Mouse (Mus musculus) cerebellum, adult 2 months (tissue): ENCODE data around the gene Cdk2ap1. TPM values are rescaled to one million over a fixed set of nuclear protein-coding genes. Genes with fewer than 3 reads are reported as not detected.

Source experiments
- DNase-seq, 2 experiments: peaks; one replicate each; pipeline ENCODE4 v3.0.0; 2021
- H3K27ac ChIP-seq: fragments of 200-500 bp; 2 replicates; pipeline ENCODE4 v1.5.1; 2012; ENCODE audit warnings: low read length, control low read depth, inconsistent platforms; ENCODE audit not compliant: insufficient read depth
- H3K27me3 ChIP-seq: fragments of 200-500 bp; 2 replicates; pipeline ENCODE4 v1.6.1; 2012; ENCODE audit warnings: inconsistent platforms, mild to moderate bottlenecking, low read length, moderate library complexity; ENCODE audit not compliant: control insufficient read depth, insufficient read depth
- H3K4me1 ChIP-seq: fragments of 200-500 bp; 2 replicates; pipeline ENCODE4 v1.6.1; 2011; ENCODE audit warnings: low read length; ENCODE audit not compliant: control insufficient read depth, insufficient read depth
- H3K4me3 ChIP-seq: fragments of 200-500 bp; replicated peaks from 2 replicates; pipeline ENCODE3; 2011; ENCODE audit warnings: mild to moderate bottlenecking, low read depth, low read length, control low read depth; ENCODE audit not compliant: insufficient read depth
- CTCF ChIP-seq: fragments of 200-500 bp; IDR thresholded peaks from 2 replicates; pipeline ENCODE4 v1.5.1; 2011; ENCODE audit warnings: low read depth, mild to moderate bottlenecking, control low read depth, low read length, moderate library complexity, borderline replicate concordance; ENCODE audit not compliant: insufficient read depth
- POLR2A ChIP-seq: fragments of 200-500 bp; IDR thresholded peaks from 2 replicates; pipeline ENCODE4 v1.6.1; 2011; ENCODE audit warnings: low read length, control low read depth, borderline replicate concordance; ENCODE audit not compliant: insufficient read depth
- WGBS: fragments of 180-500 bp; shearing (Covaris S2); methylation state at CpG from one replicate; pipeline ENCODE4 v1.1.7; 2018; 5-methylcytosine and 5-hydroxymethylcytosine counted together
- polyA plus RNA-seq: library from polyadenylated mRNA; depleted of rRNA; stranded (reverse); fragments of >200 nt; gene quantifications from 2 replicates; pipeline ENCODE4 v1.2.3, GENCODE M21; 2012

The Cdk2ap1 gene
- polyA plus RNA-seq, 1 experiment = 279 TPM

GRCm38 (mm10) chr5:124374298-124374697, 11.4 kb upstream of the Cdk2ap1 start:
- Histone ChIP-seq H3K4me3 (no peak overlapping the region), H3K4me1 (no peaks in the 10 kb centered on the region), H3K27ac (no peak overlapping the region), H3K27me3 (no peaks in the 10 kb centered on the region; the same call in 1 of the 2 replicates)
- no peak for TF ChIP-seq CTCF
- no peak for TF ChIP-seq POLR2A
- WGBS = 95% methylated on average over 7 of the region's 7 CpGs
- DNase-seq = no peak

- Histone ChIP-seq H3K27ac (no peak overlapping the region), H3K4me1 (no peaks in the 10 kb centered on the region), H3K4me3 (no peak overlapping the region), H3K27me3 (no peaks in the 10 kb centered on the region)
- WGBS = 61% methylated on average over 3 of the region's 3 CpGs
- DNase-seq = no peak
- TF ChIP-seq POLR2A (no peak), CTCF (no peak)
Observed at GRCm38 (mm10) chr5:124366721-124367120, 3.8 kb upstream of the Cdk2ap1 start.

GRCm38 (mm10) chr5:124365754-124366153, 2.9 kb upstream of the Cdk2ap1 start:
- 73% methylated on average over 2 of the region's 2 CpGs for WGBS
- no peak overlapping the region for H3K4me3 ChIP-seq
- TF ChIP-seq POLR2A = no peak
- no peak for TF ChIP-seq CTCF
- DNase-seq = no peak
- H3K4me1 ChIP-seq = no peaks in the 10 kb centered on the region
- H3K27ac ChIP-seq = no peak overlapping the region
- no peaks in the 10 kb centered on the region for H3K27me3 ChIP-seq

- Histone ChIP-seq H3K27ac (no peak overlapping the region), H3K4me3 (no peak overlapping the region), H3K27me3 (no peaks in the 10 kb centered on the region), H3K4me1 (no peaks in the 10 kb centered on the region)
- WGBS = 66% methylated on average over 6 of the region's 6 CpGs
- TF ChIP-seq POLR2A (no peak), CTCF (no peak)
- DNase-seq = no peak
Observed at GRCm38 (mm10) chr5:124364173-124364918, 1.5 kb upstream of the Cdk2ap1 start.

- no peak for DNase-seq
- 92% methylated on average over 2 of the region's 2 CpGs for WGBS
- TF ChIP-seq POLR2A (no peak), CTCF (peak; percentile 20; the same call in 1 of the 2 replicates)
- no peaks in the 10 kb centered on the region for H3K27me3 ChIP-seq
- H3K27ac ChIP-seq = no peak overlapping the region
- H3K4me1 ChIP-seq = no peaks in the 10 kb centered on the region
- no peak overlapping the region for H3K4me3 ChIP-seq
Observed at GRCm38 (mm10) chr5:124359641-124360040, 3.2 kb downstream of the Cdk2ap1 start.

- DNase-seq = no peak
- no peaks in the 10 kb centered on the region for H3K27me3 ChIP-seq
- H3K4me3 ChIP-seq = no peak overlapping the region
- no peak overlapping the region for H3K27ac ChIP-seq
- TF ChIP-seq CTCF (no peak), POLR2A (no peak)
- peaks cover 4% of the 10 kb centered on the region for H3K4me1 ChIP-seq
- 66% methylated on average over 3 of the region's 3 CpGs for WGBS
Observed at GRCm38 (mm10) chr5:124356695-124357094, 6.2 kb downstream of the Cdk2ap1 start.

GRCm38 (mm10) chr5:124355425-124355959, 7.4 kb downstream of the Cdk2ap1 start:
- peak; percentile 38 to 40 for DNase-seq

GRCm38 (mm10) chr5:124354574-124355424, 8.1 kb downstream of the Cdk2ap1 start:
- no peak for TF ChIP-seq CTCF
- TF ChIP-seq POLR2A = no peak
- H3K27ac ChIP-seq = no peak overlapping the region
- DNase-seq = peak; percentile 61 to 68

More at GRCm38 (mm10) chr5:124355425-124355959, 7.4 kb downstream of the Cdk2ap1 start:
- WGBS = 1% methylated on average over 12 of the region's 12 CpGs
- H3K27ac ChIP-seq = no peak overlapping the region
- no peaks in the 10 kb centered on the region for H3K27me3 ChIP-seq
- peaks cover 12% of the 10 kb centered on the region for H3K4me1 ChIP-seq
- TF ChIP-seq CTCF = no peak
- TF ChIP-seq POLR2A = no peak
- peak overlapping the region; percentile 87 for H3K4me3 ChIP-seq

More at GRCm38 (mm10) chr5:124354574-124355424, 8.1 kb downstream of the Cdk2ap1 start:
- H3K4me1 ChIP-seq = peaks cover 14% of the 10 kb centered on the region
- under 1% methylated on average over 37 of the region's 60 CpGs for WGBS
- peak overlapping the region; percentile 87 for H3K4me3 ChIP-seq
- no peaks in the 10 kb centered on the region for H3K27me3 ChIP-seq
